Mouse (Mus musculus): ENCODE results near the gene Sec14l1. TPM values are rescaled to one million over a fixed set of nuclear protein-coding genes. Genes with fewer than 3 reads are reported as not detected.

The Sec14l1 gene
- total RNA-seq, 2 experiments from 2014 or later: 86.8 to 98.2 TPM

- peak in 1 of 2 experiments; percentile 63 for DNase-seq
Measured at GRCm38 (mm10) chr11:117088271-117088991, 26.5 kb upstream of the Sec14l1 start.

- DNase-seq: no peak
Measured at GRCm38 (mm10) chr11:117089673-117090419, 25.1 kb upstream of the Sec14l1 start.

DNA sequence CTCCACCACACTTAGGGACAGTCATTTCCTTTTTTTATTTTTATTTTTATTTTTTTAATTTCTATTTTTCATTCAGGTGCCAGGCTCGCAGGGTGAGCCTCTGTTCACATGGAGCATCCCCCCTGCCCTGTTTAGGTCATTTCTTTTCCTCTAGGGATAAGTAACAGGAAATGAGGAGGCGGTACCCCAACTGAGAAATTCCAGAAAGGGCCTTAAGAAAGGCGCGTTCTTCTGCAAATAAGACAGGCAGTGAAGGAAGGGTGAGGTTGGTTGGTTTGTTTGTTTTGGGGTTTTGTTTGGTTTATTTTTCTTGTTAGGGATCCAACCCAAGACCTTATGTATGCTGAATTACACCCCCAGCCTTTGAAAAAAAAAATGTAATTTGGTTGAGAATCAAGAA lies 23.6 kb upstream of the Sec14l1 start:
- peak in 1 of 2 experiments; percentile 47 for DNase-seq

- DNase-seq: peak; percentile 77 to 85
Measured at GRCm38 (mm10) chr11:117091845-117092244, 23.1 kb upstream of the Sec14l1 start.

DNA sequence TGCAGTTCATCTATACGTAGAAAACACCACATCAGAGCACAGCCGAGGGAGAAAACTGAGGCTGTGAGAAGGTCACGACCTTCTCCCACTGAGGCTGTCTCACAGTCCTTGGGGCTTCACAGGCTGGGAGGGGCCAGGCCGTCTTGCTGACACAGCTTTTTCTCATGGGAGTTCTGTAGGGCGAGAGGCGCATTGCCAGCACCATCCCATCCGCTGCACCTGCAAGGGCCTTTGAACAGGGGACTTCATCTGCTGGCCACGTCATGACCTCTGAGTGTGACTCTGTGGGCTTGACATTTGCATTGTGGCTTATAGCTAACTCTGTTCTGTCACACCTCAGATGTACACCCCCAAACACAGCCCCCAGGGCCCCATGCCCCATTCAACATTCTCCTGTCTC lies 22.3 kb upstream of the Sec14l1 start:
- peak; percentile 52 to 66 for DNase-seq

DNA sequence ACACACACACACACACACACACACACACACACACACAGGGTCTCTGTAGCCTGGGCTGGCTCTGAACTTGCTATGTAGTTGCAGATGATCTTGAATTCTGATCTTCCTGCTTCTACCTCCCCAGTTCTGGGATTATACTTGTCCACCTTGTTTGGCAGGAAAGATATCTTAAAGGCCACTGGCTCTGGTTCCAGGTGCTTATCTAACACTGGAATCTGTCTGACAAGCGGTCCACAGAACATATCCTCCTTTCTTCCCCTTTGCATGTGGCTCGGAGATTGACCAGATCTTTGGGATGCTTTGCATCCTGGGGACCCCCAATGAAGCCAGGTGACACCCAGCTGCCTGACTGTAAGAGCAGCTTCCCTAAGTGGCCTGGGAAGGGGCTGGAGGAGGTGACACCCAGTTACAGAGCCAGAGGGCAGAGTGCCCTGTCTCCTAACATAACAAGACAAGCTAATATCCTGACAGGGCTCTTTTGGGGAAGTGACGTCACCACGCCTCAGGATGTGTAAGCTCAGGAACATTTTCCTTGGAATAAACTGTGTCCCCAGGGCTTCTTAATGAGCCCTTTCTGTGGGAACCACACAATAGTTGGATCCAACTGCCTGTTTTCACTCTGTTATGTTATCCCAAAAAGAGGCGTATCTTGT lies 20.9 kb upstream of the Sec14l1 start:
- peak; percentile 84 to 93 for DNase-seq

GRCm38 (mm10) chr11:117094646-117095045 lies 20.3 kb upstream of the Sec14l1 start:
- peak; percentile 68 to 82 for DNase-seq

DNA sequence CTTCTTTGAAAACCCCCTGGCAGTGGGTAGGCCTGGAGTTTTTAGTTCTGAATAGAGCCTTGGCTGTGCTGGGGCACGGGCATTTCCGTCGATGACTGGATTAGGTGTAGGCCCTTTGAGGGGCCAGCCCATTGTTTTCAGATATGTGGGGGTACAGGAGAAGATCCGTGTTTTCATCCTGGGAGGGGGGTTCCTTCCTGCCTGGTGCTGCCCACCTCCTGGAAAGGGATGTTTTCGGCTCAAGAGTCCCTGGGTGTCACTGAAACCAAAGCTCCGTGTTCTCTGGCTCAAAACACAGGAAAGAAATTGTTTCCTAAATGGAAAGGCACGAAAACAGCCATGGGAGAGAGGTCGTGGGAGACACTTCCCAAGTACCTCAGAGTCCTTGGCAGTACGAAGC lies 17.9 kb upstream of the Sec14l1 start:
- peak; percentile 67 to 82 for DNase-seq

DNA sequence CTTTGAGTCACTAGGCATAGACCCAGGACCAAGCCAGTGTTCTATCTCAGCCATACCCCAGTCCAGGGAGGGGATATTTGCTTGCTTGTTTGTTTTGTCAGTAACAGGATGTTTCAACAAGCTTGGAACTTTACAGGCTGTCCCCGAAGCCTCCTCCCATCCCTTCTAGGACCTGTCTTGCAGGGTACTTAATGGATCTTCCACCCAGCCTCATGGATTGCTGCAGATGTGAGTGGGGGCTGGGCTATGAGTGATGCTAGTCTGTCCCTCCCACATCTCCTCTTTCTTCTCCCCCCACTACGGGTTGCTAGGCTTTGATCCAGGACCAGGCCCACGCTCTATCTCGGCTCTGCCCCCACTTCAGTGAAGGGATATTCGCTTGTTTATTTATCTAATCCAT lies 16.8 kb upstream of the Sec14l1 start:
- peak; percentile 53 to 85 for DNase-seq

DNA sequence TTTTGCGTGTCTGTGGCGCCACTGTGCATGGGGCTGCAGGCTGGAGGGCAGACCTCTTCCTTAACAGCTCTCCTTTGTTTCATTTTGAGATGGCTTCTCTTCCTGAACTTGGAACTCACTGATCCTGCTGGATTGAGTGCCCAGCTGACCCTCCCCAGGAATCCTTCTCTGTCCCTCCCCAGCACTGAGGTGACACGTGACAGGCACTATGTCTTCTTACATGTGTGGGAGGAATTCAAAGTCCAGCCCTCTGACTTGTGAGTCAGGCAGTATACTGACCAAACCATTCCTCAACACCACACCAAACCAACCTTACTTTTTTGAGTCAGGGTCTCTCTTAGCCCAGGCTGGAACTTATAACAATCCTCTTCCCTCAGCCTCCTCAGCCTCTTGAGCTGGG lies 16.2 kb upstream of the Sec14l1 start:
- no peak for DNase-seq

- DNase-seq: no peak
Measured at GRCm38 (mm10) chr11:117099372-117099771, 15.6 kb upstream of the Sec14l1 start.

DNA sequence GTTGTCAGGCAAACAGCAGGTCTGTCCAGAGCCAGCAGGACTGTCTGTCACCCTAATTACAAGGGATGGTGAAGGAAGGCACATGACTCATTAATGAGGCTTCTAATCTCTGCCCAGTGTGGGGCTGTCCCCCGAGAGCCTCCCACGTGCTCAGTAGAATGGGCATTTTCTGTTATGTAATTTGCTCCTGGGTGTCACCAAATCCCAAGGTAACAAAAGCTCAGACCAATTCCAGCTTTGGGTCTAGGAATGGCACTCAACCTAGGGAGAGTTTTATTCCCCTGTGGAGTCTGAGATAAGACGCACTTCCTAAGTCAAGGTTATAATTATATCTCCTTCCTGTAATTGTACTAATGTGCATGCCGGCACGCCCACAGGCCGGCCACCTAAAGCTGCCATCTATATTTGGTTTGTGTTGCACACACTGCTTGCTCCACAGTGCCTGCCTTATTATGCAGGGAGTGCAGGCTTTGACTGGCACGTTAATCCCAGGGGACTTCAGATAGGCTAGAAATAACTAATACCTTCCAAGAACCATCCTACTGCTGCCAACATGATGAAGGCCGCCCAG lies 13.5 kb upstream of the Sec14l1 start:
- DNase-seq: peak; percentile 64 to 86

DNA sequence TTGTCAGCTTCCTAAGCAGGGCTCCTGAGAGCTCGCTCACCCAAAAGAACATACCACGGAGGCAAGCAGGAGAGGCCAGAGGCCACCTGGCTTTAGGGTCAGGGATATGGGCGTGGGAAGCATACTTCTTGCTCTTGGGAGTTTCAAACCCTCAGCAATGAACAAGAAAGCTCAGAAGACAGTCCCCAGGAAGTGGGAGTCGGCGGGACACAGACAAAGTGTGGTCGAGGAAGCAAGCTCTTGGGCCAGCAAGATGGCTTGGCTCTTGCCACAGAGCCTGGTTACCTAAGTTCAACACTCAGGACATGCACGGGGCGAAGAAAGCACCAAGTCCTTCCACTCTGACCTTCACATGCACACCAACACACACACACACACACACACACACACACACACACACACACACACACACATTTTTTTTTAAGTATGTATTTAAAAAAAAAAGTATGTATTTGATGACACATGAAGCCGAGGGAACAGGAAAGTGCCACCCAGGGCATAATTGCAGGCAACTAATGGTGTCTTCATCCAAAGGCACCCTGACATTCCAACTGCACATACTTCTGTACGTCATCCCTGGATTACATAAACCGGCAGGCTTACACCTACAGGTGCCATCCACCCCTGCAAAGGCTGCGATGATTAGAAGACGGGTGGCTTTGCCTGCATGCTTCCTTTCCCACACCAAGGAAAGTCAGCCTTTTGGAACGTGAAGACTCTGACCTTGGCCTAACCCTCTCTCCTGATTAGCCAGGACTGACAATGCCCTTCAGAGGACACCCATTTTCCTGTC lies 12.8 kb upstream of the Sec14l1 start:
- peak in 1 of 2 experiments; percentile 54 for DNase-seq

- peak; percentile 74 to 87 for DNase-seq
Measured at GRCm38 (mm10) chr11:117103523-117103922, 11.4 kb upstream of the Sec14l1 start.

- DNase-seq: no peak
Measured at GRCm38 (mm10) chr11:117104044-117104757, 10.8 kb upstream of the Sec14l1 start.

DNA sequence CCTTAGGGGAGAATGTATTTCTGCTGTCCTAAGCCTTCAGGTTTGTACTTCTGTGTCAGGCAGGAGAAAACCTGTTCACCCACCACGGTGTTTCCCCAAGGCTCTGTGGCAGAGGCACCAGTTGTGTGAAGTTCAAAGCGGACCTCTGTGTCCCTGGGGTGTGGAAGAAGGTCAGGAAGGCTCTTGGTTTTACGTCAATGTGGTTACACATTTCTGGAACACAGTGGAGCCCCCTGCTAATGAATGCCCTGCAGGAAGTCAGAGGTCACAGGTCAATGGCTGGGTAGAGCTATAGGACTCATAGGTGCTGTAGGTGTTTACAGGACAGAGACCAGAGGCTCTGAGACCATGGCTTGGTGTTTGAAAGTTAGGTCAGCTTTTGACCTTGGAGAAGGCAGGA lies 9.7 kb upstream of the Sec14l1 start:
- DNase-seq: no peak

- DNase-seq: no peak
Measured at GRCm38 (mm10) chr11:117105850-117106249, 9.1 kb upstream of the Sec14l1 start.

GRCm38 (mm10) chr11:117106633-117107334 lies 8.2 kb upstream of the Sec14l1 start:
- no peak for DNase-seq

DNA sequence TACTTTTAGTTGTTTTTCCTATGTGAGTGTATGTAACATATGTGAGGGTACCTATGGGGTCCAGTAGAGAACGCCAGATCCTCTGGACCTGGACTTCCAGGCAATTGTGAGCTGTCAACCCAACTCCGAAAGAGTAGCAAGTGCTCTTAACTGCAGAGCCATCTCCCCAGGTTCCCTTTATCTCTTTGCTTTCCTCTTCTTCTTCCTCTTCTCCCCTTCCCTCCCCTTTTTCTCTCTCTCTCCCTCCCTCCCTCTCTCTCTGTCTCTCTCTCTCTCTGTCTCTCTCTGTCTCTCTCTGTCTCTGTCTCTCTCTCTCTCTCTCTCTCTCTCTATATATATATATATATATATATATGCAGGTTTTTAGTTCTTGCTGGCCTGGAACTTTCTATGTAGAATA lies 7.1 kb upstream of the Sec14l1 start:
- no peak for DNase-seq

- peak; percentile 92 for DNase-seq
Measured at GRCm38 (mm10) chr11:117108595-117108994, 6.4 kb upstream of the Sec14l1 start.

All from heart, adult 18-20 months (tissue).